Mouse (Mus musculus): ENCODE measurements around the gene Col6a6.

The Col6a6 gene

DNA sequence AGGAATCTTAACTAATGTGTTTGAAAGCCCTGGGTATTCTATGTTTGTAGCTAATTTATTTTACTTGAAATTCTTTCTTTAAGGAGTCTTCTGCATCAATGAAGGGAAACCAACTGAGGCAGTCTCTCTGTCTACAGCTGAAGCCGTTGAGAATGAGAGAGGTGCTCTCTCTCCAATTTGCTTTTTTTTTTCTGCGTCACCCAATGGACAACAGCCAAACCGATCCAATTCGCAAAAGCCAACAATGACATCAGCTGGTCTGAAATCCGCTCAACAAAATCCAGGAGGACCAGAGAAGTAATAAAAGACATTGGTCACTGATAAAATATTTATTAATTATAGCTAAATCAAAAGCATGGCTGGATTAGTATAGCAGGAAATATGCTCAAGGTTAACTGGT, 26.5 kb downstream of the Col6a6 start:
- no peak for DNase-seq (ENCODE audit: low spot score)

DNA sequence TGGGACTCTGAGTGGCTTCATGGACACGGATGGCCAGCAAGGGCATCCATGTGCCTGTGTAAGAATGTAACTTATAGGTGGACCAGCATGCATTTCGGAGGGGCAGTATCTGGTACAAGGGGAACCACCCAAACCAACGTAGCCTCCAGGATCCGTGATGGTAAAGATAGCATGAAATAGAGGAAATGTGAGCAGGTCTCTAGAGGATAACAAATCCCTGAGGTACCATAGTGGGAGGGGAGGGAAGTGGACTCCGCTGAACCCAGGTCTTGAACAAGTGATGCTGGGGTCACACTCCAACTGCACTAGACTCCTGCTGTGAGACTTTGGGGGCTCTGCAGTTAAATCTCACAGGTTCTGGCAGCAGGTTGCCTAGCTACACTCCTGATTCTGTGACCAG, 27.7 kb downstream of the Col6a6 start:
- no peak for DNase-seq (ENCODE audit: low spot score)

DNA sequence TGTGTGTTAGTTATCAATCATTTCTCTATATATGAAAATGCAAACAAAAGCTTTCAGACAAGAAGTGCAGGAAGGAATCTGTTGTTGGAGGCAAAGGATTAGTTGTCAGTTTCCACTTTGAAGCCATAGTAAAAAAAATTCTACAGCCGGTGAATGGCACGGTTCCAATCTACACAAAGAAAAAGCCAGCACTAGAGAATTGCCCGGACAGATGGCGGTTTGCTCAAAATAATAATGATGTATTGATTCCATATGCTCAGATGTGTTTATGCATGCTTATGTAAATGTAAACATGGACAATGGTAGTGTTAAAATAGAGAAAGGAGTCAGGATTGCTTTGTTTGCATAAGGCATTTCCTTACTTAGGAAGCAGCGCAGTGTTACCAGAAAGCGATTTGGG, 31.8 kb downstream of the Col6a6 start:
- DNase-seq (ENCODE audit: low spot score), result no peak

GRCm38 (mm10) chr9:105794965-105795364, 33.0 kb downstream of the Col6a6 start:
- peak; percentile 10 for DNase-seq (ENCODE audit: low spot score)

DNA sequence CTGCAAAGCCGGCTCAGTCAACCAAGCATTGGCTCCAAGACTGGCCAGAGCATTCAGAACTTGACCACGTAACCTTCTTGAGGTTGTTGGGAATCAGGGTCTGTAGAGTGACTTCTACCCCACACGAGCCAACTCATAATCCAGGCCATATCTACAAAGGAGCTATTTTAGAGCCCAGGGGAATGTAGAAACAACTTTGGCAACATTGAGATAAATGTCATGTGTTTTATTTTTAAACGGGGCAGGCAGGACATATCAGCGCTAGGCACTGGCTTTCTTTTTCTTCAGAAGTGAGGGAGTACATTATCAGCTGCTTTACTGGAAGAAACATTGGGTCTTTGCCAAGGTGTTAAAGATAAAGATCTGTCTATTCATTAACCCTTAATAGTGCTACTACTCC, 36.1 kb downstream of the Col6a6 start:
- no peak for DNase-seq (ENCODE audit: low spot score)

DNA sequence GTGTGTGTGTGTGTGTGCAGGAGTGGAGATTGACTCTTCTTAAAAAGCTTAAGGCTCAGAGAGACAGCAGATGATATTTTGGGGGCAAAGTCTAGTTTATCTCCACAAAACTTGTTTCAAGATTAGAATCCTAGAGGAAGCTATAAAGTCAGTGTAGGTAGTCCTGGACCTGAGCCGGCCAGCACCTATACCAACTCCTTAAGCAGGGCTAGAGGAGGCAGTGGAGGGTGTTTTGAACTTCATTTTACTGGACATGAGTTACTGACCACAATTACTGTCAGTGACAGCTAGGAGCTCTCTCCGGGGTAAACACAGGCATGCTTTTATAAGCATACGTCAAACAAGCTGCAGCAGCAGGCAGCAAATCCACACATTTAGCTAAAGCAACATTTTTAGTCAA, 39.8 kb downstream of the Col6a6 start:
- DNase-seq (ENCODE audit: low spot score), result no peak

- DNase-seq (ENCODE audit: low spot score), result no peak
Measured at GRCm38 (mm10) chr9:105787800-105788199, 40.2 kb downstream of the Col6a6 start.

- DNase-seq (ENCODE audit: low spot score), result no peak
Measured at GRCm38 (mm10) chr9:105784026-105784425, 43.9 kb downstream of the Col6a6 start.

DNA sequence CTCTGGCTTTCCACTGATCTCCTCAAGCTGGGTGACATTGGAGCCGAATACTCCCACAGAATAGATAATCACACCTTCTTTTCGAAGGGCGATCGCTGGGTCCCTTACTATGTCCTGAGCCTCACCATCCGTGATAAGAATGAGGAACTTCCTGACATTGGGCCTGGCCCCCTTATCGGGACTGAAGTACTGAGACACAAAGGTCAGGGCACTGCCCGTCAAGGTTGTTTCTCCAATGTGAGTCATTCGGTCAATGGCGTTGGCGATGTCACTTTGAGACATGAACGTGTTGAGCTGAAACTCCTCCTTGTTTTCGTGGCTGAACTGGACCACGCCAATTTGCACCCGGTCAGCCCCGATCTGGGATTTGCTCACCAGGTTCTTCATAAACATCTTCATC, 47.3 kb downstream of the Col6a6 start:
- DNase-seq (ENCODE audit: low spot score), result no peak

DNA sequence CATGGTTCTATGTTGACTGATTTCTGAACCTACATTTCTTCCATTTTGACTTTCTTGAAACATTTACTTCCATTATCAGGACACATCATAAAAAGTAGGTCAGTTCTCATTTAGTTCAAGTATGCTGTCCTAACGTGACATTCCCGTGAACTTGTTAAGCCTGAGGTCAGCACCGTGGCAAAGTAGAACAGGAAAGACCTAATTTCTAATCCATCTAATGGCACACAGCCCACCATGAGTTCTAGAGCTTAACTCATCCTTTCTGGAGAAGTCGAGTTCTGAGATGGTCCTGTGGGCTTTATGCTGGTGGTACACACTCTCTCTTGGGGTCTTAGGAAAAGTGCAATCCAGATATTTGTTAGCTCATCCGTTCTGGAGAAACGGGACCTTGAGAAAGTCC, 49.2 kb downstream of the Col6a6 start:
- DNase-seq (ENCODE audit: low spot score), result no peak

DNA sequence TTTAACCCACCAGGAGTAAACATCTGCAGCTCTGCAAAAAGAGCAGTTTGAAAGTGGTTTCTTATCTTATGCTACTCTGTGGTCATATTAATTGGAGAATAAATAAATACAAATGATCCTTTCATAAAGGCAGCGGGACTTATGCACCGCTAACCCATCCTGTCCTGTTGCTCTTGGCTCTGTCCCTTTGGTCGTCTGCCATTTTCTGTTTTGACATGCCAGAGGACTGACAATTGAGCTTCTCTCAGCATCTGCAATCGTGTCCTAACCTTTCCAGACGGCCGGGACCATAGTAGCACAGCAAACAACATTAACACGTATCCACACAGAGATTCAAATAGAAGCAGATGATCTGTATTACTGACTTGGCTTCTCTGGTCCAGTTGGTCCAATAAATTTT, 53.1 kb downstream of the Col6a6 start:
- no peak for DNase-seq (ENCODE audit: low spot score)

DNA sequence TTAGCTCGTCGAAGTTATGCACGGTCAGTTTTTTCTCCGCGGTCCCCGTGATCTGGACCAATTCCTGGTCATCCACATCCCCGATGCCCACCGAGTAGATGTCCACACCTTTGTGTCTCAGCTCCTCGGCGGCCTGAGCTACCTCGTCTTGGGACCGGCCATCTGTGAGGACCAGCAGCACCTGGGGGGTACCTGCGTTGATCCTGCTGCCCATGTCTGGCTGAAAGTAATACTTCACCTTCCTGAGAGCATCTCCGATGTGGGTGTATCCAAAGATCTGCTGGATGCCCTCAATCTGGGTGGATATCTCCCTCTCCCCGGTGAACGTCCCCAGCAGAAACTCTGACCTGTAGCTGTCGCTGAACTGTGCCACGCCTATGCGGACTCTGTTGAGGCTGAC, 53.6 kb downstream of the Col6a6 start:
- DNase-seq (ENCODE audit: low spot score), result no peak

DNA sequence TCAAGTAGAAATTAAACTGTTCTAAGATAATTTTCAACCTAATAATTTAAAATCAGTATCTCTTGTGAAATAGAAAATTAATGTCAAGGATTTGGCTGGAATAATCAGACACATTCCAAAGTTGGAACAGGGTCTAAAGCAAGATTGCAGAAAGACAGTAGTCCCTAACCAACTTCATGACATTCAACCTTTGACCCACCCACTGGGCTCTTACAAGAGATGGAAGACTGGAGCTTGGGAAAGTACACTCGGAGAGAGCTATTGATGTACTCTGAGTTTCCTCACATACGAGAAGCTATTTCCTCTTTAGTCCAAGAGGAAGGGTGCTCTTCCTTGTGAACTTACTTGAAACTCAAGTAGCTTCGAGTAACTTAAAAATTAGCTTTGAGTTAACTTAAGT, 56.6 kb downstream of the Col6a6 start:
- peak; percentile 23 for DNase-seq (ENCODE audit: low spot score)

DNA sequence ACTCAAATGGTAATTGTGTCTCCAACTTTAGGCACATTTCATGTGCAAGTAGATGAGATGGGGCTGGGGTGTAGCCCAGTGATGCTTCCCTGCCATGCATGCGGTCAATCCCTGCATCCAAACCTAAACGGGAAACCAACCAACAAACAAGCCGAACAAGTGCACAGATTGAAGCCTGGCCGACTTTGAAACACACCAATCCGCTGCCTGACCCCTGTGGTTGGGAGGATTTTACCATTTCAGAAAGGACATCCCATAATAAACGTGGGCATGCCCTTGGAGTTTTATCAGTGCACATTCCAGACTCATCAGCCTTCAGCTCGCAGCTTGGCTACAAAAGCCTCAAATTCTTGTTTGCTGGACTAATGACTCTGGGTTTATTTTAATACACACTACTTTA, 57.3 kb downstream of the Col6a6 start:
- DNase-seq (ENCODE audit: low spot score), result no peak

GRCm38 (mm10) chr9:105765891-105766290, 62.1 kb downstream of the Col6a6 start:
- no peak for DNase-seq (ENCODE audit: low spot score)

DNA sequence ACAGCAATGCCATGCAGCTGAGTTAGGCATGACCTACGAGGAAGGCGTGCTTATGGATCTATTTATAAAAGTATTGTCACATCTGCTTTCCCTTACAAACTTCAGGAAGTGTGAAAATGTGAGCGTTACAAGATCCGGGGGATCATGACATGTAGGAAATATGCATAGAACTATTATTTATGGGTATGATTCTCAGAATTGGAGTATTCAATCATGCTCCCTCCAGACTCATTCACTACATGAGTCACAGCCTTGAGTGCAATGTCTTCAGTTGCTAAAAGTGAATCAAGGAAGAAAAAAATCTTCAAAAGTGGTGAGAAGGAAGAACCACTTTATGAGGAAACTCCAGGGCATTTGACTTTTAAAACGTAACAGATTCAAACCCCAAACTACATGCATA, 63.3 kb downstream of the Col6a6 start:
- no peak for DNase-seq (ENCODE audit: low spot score)

GRCm38 (mm10) chr9:105764127-105764526, 63.8 kb downstream of the Col6a6 start:
- DNase-seq (ENCODE audit: low spot score), result peak; percentile 67

DNA sequence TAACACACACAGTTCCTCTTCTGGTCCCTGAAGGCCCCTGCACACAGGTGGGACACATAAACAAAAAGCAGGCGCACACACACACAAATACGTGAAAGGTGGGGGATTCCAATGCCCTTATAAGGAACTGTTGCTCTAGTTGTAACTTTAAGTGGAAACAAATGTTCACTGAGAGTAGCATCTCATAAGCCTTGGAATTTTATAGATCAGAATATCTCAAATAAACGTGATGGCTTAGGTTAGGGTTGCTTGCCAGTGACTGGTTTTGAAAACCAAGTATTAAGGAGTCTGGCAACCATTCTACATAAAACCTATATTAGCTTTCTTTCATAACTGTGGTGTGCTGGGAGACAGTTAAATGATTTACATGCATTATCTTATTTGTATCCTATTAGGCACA, 64.3 kb downstream of the Col6a6 start:
- DNase-seq (ENCODE audit: low spot score), result no peak

GRCm38 (mm10) chr9:105762274-105762673, 65.7 kb downstream of the Col6a6 start:
- DNase-seq (ENCODE audit: low spot score), result no peak

- DNase-seq (ENCODE audit: low spot score), result peak; percentile 34
Measured at GRCm38 (mm10) chr9:105758861-105759260, 69.1 kb downstream of the Col6a6 start.

DNA sequence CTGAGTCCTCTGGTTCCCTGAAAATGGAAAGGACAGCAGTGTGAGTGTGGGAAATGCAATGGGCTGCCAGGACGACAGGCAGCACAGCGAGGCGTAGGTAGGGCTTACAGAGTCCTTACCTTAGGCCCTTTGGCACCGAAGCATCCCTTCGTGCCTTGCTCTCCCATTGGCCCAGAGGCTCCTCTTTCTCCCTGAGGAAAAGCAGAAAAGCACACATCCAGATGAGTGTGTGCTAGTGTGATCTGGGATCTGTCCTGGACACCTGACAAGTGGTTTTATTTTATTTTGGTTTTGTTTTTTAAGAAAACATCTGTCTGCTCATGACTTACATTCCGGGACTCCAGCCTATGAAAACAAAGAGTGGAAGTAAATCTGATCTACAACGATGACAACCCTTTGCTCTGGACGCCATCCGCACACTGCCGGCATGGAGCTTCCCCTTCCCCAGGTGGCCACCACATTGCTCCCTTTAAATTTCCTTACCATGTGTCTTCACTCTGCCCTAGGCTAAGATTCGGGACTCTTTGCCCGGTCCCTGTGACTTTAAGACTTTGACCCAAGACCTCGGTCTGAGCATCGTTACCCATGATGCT, 69.7 kb downstream of the Col6a6 start:
- DNase-seq (ENCODE audit: low spot score), result no peak

DNA sequence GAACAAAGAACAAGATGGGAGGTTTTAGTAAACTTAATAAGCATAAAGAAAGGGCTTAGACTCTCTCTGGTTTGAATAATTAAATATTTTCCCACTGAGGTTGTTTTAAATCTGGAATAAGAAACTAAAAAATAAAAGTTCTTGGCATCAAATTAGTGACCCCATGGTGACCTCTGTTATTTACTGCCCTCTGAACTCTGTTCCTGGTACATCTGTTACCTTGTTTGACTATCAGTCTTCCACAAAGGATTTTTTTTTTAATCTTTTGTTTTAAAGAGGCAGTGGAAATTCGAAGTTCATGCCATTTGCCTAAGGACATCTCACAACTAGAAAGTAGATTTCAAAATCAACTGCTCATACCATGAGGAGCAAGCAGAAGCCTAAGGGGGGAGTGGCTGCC, 73.7 kb downstream of the Col6a6 start:
- no peak for DNase-seq (ENCODE audit: low spot score)

GRCm38 (mm10) chr9:105745861-105746260, 82.1 kb downstream of the Col6a6 start:
- DNase-seq (ENCODE audit: low spot score), result no peak

GRCm38 (mm10) chr9:105740413-105740812, 87.5 kb downstream of the Col6a6 start:
- DNase-seq (ENCODE audit: low spot score), result no peak

- no peak for DNase-seq (ENCODE audit: low spot score)
Measured at GRCm38 (mm10) chr9:105739446-105739845, 88.5 kb downstream of the Col6a6 start.
